Mouse (Mus musculus): ENCODE results near the gene Timp3. TPM values are rescaled to one million over a fixed set of nuclear protein-coding genes. Genes with fewer than 3 reads are reported as not detected.

Timp3 gene
- 0.04 TPM in 1 of 2 replicates, not detected in the other for total RNA-seq (2015)
- 0.08 and 0.44 TPM in 2 replicates for total RNA-seq (2017)

DNA sequence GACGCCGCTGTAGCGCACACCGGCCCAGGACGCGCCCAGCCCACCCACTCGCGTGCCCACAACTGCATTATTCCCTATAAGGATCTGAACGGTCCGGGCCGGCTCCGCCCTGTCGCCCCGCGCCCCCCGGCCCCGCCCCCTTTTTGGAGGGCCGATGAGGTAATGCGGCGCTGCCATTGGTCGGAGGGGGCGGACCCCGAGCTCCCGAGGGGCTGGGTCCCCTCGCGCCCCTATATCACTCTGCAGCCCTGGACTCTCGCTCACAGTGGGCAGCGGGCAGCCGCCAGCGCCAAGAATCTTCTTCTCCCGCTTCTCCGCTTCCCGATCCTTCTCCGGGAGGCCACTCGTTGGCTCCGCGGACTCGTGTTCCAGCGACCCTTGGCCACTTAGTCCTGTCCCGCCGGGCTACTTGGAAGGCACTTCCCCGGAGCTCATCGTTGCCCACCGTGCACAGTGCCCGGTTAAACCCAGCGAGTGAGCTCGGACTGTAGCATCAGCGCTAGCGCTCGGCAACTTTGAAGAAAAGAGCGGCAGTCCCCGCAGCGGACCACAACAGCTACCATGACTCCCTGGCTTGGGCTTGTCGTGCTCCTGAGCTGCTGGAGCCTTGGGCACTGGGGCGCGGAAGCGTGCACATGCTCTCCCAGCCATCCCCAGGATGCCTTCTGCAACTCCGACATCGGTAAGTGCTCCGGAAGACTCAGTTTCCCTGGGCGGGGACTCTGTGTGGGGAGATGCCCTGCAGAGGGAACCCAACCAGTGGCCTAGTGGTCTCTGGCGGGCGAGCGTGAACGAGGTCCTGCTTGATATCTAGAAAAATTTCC, at the start of gene Timp3:
Timp3 (plus strand) TSS at position 80 of the 824 bp plus-strand sequence.
- no peak for ATAC-seq (ENCODE audit: poor library complexity, severe bottlenecking)

DNA sequence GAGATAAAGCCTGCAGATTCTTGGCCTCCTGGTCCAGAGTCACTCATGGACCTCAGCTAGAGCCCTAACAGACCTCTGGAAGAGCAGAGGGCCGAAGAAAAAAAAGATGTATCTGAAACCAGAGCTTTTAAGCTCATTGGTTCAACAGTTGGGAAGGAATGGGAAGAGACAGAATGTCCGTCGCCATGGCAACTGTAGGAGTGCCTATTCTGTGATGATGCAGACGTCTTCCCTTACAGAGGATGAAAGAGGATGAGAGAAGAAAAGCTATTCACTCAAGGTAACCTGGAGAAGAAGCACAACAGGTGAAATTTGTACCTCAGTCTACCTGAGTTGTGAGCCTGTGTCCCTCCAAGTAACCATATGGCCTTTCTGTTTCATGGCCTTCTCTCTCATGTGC, 44.0 kb upstream of the Timp3 start:
- no peak for ATAC-seq (ENCODE audit: poor library complexity, severe bottlenecking)

DNA sequence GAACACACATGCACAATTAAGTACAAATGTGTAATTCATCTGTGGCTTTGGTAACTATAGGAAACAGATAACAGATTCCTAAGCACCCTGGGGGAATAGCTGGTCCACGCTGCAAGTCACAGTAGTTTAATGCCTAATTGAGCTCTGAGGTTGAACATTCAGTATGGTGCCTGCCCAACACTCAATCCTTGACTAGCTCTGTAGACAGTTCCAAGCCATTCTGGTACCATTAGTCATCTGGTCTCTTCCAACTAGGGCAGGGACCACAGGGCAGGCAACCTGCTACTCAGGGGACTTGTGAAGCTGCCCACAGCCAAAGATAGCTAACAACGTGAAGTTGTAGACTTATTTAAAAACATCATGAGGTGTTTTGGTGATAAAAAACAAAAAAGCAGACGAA, 43.1 kb upstream of the Timp3 start:
- no peak for ATAC-seq (ENCODE audit: poor library complexity, severe bottlenecking)

DNA sequence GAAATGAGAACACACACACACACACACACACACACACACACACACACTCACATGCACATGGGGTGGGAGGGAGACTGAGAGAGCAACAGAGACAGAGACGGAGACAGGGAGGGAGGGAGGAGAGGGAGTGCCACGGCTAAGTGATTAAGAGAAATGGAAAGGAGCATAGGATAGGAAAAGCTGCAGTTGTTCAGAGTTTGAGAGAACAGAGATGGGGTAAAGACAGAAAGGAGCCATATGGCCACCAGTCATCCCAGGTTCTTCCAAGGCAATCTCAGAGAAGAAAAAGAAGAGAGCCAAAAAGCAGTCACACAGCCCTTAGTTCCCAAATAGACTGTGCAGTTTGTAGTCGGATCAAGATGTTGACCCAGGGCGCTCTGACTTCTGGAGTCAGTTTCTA, 42.1 kb upstream of the Timp3 start:
- no peak for ATAC-seq (ENCODE audit: poor library complexity, severe bottlenecking)

DNA sequence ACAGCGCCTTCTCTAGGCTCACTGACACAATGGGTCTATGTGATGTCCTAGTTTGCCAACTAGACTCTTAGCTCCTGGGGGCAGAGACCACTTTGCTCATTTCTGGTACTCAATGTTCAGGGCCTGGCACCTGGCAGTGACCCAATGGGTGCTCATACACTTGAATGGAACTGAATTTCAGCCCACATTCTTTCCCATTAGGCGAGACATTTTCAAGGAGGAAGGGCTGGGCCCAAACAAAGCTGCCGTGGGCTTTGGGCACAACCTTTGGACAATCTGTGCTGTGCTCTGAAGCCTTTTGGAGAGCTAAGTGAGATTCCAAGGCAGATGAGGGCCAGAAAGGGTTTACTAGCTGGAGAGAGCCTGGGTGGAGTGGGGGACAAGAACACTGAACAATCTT, 41.2 kb upstream of the Timp3 start:
- ATAC-seq (ENCODE audit: poor library complexity, severe bottlenecking), result no peak

DNA sequence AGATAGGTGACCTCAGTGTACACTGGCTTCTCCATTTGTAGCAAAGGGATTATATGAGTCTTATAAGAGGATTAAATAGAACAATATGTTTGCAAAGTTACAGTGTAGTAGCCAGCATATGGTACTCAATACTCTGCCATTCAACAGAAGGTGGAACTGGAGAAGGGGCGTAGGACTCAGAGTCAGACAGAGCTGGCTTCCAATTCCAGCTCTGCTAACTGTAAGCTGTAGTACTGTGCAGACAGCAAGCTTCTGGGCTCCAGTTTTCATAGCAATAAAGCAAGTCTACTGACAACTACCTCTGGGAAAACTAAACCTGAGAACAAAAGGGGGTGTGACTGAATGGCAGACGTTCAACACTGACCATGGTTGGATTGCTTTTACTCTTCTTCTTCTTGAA, 38.4 kb upstream of the Timp3 start:
- no peak for ATAC-seq (ENCODE audit: poor library complexity, severe bottlenecking)

DNA sequence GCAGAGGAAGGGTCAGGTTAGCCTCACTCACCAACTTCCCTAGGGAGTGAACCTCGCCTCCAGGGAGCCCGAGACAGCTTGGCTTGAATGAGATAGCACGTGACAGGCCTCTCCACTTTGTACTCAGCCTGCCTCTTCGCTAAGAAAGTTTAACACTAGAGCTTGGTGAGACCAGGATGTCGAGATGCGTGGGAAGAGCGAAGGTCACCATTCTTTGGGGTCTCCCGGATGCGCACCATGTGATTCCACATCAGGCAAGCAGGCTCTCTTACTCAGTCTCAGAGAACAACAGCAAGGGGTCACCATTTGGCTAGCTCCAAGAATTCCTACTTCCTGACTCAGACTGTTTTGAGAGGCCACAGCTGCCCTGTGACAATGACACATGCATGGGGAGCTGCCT, 35.6 kb upstream of the Timp3 start:
- ATAC-seq (ENCODE audit: poor library complexity, severe bottlenecking), result no peak

DNA sequence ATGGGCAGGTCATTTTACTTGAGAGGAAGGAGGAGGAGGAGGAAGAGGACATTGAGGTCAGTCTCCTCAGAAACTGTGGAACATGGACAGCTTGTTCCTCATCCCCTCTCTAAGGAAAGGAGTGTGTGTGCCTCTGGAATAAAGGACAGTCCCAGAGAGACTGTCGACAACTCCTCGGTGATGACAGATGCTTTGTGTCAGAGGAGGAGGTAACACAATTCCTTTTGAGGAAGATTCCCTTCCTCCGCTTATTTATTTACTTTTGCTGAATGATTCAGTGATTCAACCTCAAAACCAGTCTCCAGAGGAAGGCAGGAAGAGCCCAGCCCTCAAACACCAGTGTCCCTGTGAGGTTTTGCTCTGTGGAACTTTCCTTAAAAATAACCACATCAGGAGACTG, 29.9 kb upstream of the Timp3 start:
- ATAC-seq (ENCODE audit: poor library complexity, severe bottlenecking), result no peak

DNA sequence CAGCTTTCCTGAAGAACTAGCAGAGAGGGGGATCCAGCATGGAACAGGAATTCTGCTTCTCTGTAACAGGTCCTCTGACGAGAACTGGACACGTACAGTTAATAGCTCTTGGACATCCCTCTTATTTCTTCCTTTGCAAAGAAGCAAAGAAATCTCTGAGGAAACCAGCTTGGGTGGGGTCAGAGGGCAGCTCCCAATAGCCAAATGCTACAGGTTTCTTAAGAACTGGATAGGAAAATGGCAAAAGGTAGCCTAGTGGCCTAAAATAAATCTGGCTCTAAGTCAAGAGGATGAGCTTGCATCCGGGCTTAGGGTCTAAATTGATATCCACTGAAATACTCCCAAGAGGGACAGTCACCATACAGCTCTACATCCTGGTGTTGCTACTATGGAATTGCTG, 27.3 kb upstream of the Timp3 start:
- no peak for ATAC-seq (ENCODE audit: poor library complexity, severe bottlenecking)

DNA sequence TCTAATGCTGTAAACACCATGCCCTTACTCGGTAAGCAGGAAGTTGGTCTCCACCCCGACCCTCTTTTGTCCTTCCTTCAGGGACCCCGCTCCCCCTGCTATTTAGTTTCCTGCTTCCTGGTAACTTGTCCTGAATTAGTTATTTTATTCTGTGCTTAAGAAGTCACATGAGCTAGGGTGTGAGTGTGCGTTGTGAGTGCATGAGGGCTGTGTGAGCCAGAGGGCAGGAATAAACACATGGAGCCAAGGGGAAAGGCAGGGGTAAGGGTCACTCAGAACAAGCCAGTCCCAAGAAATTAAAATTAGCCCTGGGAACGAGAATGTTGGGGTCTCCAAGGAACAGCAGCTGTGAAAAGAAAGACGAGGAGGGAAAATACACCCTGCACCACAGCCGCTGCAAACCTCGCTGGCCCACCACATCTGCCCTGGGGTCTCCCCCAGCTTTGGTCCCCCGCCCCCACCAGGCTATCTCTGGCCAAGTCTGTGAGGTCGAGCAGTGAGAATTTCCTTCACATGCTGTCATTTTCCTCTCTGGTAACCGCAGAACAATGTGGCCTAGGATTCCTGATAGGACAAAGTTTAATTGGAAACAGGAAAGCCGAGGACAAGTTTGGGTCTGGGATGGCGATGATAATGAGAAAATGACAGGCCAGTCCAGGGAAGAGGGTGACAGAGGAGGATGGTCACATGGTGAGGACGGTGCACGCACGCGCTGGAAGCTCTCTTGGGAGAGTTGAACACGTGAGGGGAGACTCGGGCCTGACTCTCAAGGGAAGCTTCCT, 26.6 kb upstream of the Timp3 start:
- no peak for ATAC-seq (ENCODE audit: poor library complexity, severe bottlenecking)

DNA sequence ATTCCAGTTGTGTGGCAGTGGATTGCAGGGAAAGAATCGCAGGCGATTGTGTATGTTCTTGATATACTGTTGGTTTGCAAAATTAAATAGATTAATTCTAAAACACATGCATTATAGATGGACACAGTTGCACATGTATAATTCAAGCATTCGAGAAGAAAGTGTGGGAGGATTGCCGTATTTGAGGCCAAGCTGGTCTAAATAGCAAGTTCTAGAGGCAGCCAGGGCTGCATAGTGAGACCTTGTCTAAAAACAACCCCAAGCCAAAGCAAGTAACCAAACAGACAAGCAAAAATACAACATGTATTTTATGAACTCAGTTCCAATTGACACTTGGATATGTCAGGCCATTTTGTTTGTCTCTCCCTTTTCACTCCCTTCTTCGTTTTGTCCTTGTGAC, 24.6 kb upstream of the Timp3 start:
- ATAC-seq (ENCODE audit: poor library complexity, severe bottlenecking), result no peak

DNA sequence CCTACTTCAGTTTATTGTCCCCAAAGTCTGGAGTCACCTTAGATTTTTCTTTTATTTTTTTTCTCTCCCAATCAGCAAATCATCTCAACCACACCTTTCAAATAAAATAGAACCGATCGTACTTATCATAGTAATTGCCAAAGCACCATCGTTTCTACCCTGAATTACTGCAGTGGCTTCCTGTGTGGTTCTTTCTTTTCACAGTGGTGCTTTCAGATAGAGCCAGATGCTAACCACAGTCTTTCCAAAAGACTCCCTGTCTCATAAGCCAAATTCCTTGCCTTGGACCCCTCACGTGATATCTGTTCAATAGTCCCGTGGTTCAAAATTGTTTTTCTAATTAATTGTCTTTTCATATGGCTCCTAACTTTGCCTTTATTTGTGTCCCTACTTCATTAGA, 22.8 kb upstream of the Timp3 start:
- no peak for ATAC-seq (ENCODE audit: poor library complexity, severe bottlenecking)

DNA sequence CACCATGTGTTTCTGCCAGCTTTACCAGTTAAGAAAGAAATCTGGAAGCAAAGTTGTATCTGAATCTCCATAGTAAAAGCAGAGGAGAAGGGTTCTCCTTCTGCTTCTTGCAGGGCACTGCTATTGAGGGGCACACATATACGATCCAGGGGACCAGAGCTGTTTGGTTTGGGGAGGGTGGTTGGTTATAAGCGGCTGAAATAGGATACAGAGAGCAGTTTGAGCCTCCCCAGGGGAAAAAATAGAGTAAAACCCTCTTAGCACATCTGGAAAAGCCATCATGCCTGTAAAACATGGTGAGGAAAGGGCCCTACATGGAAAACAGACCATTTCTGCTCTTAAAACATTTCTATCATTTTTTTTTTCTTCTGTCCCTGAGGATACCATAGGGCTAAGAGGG, 21.7 kb upstream of the Timp3 start:
- no peak for ATAC-seq (ENCODE audit: poor library complexity, severe bottlenecking)

DNA sequence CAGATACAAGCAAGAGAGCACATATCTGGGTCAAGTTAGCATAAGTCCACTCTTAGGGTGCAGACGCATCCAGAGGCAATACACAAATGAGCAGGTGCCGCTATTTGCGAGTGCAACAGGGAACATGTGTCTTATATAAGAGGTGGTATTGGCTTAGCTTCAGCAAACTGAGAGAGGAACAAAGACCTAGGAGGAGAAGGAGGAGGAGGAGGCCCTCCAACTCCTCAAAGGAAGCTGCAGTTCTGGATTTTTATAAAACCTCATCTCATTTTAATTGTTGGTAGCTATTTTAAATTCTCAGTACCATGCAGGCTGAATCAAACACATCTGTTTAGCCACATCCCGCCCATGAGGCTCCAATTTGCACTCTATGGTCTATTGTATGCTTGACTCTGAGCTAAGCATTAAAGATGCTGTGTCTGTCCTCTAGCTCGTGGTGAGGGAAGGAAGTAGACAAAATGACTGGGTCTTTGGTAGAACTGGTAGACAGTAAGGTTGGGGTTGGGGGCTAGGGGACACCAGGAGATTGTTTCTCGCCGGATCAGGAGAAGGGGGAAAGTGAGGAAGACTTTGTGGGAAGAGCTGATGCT, 20.5 kb upstream of the Timp3 start:
- no peak for ATAC-seq (ENCODE audit: poor library complexity, severe bottlenecking)

DNA sequence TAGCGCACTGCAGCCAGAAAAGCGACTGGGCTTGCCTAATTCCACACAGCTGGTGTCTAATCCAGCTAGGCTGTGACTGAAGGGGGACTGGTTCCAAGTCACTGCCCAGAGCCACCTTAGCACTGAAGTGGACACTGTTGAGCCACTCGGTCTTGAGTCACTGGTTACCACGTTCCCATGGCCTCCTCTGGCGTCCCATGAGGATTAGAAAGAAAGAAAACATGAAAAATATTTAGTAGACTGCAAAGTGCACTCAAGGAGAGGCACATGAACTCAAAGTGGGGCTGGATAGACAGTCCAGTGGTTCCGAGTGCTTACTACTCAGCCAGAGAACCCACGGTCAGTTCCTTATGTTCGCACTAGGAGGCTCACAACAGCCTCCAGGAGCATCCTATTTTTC, 18.9 kb upstream of the Timp3 start:
- no peak for ATAC-seq (ENCODE audit: poor library complexity, severe bottlenecking)

DNA sequence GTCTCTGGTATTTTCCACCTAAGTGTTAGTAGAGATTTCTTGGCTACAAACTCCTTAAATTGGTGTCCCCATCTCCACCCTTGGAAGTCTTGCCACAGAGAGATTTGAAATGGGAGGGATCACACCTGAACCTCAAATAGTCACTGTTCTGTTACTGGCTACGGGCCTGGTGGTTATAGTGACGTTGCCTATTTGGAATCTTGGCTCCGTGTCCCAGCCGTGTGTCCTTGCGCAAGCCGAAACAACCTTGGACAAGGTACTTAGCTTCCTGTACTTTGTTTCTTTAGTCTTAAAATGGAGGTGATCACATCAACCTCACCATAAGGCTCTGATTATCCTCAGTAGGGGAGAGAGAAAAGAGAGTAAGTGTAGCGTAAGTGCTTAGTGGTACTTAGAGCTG, 13.7 kb upstream of the Timp3 start:
- ATAC-seq (ENCODE audit: poor library complexity, severe bottlenecking), result no peak

DNA sequence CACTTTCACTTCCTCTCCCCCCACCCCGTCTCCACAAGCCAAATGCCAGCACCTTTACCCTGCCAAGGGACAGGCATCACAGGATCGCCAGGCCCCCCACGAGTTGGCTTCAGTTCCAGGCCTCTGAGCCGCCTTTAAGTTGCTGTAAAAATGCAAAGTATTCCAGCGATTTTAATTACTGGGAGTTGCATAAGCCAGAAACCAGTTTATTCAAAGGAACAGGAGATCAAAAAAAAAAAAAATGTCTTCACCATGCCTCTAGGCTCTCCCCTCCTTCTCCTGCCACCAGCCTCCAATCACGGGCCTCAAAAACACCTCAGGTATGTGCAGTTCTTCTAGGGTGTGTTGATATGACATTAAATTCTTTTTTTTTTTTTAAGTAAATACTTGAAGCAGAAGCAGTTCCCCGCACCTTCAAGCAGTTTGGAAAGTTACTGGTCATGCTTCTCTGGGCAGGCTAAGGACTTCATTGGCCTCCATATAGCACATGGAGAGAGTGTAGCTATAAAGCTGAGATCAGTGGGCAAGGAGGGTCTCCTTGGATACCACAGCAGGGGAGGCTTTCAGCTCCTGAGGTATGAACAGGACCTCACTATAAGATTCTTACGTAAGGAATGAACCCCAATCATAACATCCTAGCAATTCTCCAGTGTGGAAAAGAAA, 9.9 kb upstream of the Timp3 start:
- no peak for ATAC-seq (ENCODE audit: poor library complexity, severe bottlenecking)

DNA sequence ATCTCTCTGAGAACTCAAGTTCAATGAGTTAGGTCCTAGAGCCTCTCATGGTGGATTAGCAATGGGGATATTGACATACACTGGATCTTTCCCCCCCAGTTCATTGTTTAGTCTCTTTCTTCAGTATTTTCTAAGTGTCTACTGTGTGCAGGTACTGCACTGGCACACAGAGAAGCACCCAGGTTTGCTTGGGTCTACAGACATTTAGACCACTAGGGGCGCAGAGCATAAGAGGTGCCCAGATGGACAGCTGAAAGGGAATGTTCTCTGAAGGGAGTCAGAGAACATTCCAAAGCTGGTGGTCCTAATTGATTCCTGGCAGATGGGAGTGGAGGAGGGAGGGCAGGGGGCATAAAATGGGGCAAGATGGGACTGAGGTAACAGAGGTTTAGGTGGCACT, 6.3 kb upstream of the Timp3 start:
- ATAC-seq (ENCODE audit: poor library complexity, severe bottlenecking), result no peak

DNA sequence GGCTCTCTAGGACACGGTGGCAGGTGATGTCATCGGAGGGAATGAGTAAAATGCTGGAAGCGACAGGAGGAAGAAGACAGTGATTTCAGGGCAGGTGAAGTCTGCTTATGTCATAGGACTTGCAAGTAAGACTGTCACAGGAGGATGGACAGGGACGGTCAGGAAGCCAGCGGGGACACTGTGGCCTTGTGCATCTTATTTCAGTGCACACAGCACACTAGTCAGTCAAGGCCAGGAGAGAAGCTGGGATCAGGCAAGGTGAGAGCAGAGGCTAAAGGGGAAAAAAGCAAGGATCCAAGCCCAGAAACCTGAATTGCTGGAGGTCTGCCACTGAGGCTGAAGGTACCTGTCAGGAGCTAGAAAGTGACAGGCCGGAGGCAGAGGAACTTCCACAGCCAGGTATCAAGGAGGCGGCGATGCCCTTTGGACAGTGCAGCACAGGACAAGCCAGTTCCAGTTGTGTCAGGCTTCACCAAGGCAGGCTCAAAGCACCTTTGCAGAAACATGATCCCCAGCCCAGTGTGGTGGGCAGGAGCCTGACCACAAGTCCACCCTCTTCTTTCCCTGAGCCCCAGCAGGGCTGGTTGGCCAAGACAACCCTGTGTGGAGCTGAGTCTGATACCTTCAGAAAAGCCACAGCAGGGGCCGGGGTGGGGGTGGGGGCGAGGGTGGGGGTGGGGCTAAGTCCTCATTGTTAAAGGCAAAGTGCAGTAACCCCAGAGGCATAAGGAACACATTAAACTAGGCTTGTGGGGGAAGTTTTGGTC, 5.4 kb upstream of the Timp3 start:
- ATAC-seq (ENCODE audit: poor library complexity, severe bottlenecking), result no peak

DNA sequence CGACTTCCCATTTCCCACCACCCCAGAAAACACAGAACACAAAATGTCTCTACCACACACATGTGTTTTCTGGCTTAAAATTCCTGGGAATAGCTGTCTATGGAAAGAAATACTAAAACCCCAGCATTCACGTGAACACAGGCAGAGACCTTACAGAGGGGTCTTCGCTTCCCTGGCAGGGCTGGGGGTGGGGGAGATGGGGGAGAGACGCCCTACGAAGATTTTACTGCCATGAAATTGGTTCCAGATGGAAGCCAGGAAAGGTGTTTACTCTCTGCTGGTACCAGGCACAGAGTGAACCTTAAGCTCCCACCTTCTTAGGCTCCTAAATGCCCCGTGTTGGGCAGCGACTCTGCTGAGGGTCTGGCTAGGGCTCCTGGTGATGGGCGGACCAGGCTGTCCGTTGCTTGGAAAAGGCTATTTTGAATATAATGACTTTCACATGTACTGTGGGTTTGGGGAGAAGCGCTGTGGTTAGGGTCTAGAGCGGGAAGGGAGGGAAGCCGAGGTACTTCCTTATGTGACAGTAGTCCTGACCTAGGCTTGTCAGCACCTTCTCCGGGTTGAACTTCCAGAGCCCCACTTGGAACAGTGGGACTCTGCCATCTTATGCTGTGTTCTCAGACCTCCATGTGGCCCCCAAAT, 4.6 kb upstream of the Timp3 start:
- ATAC-seq (ENCODE audit: poor library complexity, severe bottlenecking), result peak; percentile 66
